Mouse (Mus musculus) midbrain, embryonic 14.5 days (tissue): ENCODE results near the gene Rnf39. TPM values are rescaled to one million over a fixed set of nuclear protein-coding genes. Genes with fewer than 3 reads are reported as not detected.
A peak's percentile ranks its signal among the peaks of the same experiment; 100 is the strongest.

ENCODE experiments used
- ATAC-seq: fragments of 200-750 bp; cut with Nextera tagmentation; 2 replicates; pipeline ENCODE4 v1.8.0; 2017; ENCODE audit warnings: moderate number of reproducible peaks, moderate library complexity; ENCODE audit not compliant: low FRiP score, low TSS enrichment
- DNase-seq: peaks from one replicate; pipeline ENCODE4 v3.0.0-alpha.2; 2015
- H3K27ac ChIP-seq: fragments of 300-500 bp; sonication (generic); replicated peaks from 2 replicates; pipeline ENCODE4 v1.5.1; 2014; ENCODE audit warnings: mild to moderate bottlenecking, low read depth, low read length, moderate library complexity
- H3K27me3 ChIP-seq: fragments of 300-500 bp; sonication (generic); 2 replicates; pipeline ENCODE4 v1.6.1; 2014; ENCODE audit warnings: low read length, control low read depth, mixed read lengths; ENCODE audit not compliant: control insufficient read depth, insufficient read depth
- H3K36me3 ChIP-seq: fragments of 300-500 bp; sonication (generic); 2 replicates; pipeline ENCODE4 v1.6.1; 2014; ENCODE audit warnings: low read length, control low read depth; ENCODE audit not compliant: control insufficient read depth, insufficient read depth
- H3K4me1 ChIP-seq: fragments of 300-500 bp; sonication (generic); 2 replicates; pipeline ENCODE4 v1.6.1; 2014; ENCODE audit warnings: mild to moderate bottlenecking, antibody characterized with exemption, low read length, control low read depth; ENCODE audit not compliant: control insufficient read depth, insufficient read depth
- H3K4me2 ChIP-seq: fragments of 300-500 bp; sonication (generic); 2 replicates; pipeline ENCODE4 v1.6.1; 2014; ENCODE audit warnings: mild to moderate bottlenecking, low read length, moderate library complexity
- H3K4me3 ChIP-seq: fragments of 300-500 bp; sonication (generic); replicated peaks from 2 replicates; pipeline ENCODE4 v1.5.1; 2014; ENCODE audit warnings: low read depth, low read length
- H3K9ac ChIP-seq: fragments of 300-500 bp; sonication (generic); replicated peaks from 2 replicates; pipeline ENCODE4 v1.6.1; 2014; ENCODE audit warnings: mild to moderate bottlenecking, low read length, moderate library complexity
- H3K9me3 ChIP-seq: fragments of 300-500 bp; sonication (generic); 2 replicates; pipeline ENCODE4 v1.6.1; 2016; ENCODE audit warnings: low read length, control low read depth, mixed read lengths; ENCODE audit not compliant: control insufficient read depth
- WGBS: fragments of 180-500 bp; shearing (Covaris S2); extraction: QIAGEN DNeasy Blood & Tissue Kit; methylation state at CpG from one replicate; pipeline ENCODE4 v1.1.7; 2014; 5-methylcytosine and 5-hydroxymethylcytosine counted together
- polyA plus RNA-seq: library from polyadenylated mRNA; unstranded; fragments of >200 nt; fragmentation: Nextera tagmentation; extraction: Ambion mirVana; gene quantifications from 2 replicates; pipeline ENCODE4 v1.2.1, GENCODE M21; 2014

Rnf39 gene
- polyA plus RNA-seq, 1 experiment from 2014 or later, result 1.1 TPM

- no peak overlapping the region for H3K4me2 ChIP-seq
- H3K9me3 ChIP-seq, result no peaks in the 10 kb centered on the region
- H3K27ac ChIP-seq, result no peak overlapping the region
- DNase-seq (peak; percentile 91), ATAC-seq (no peak)
- H3K4me3 ChIP-seq, result no peak overlapping the region
- H3K27me3 ChIP-seq, result no peaks in the 10 kb centered on the region
- H3K4me1 ChIP-seq, result no peaks in the 10 kb centered on the region
- WGBS, result 28% methylated on average over 7 of the region's 7 CpGs
- no peak overlapping the region for H3K9ac ChIP-seq
- H3K36me3 ChIP-seq, result no peaks in the 10 kb centered on the region
Observed at GRCm38 (mm10) chr17:36997033-36997735, 54.5 kb downstream of the Rnf39 start.

Other genes starting within 250 kb of the Rnf39 start
- gene H2-M10.5, start 170.0 kb upstream of the Rnf39 start, polyA plus RNA-seq, result not detected in 2 replicates
- gene H2-M10.6, start 130.7 kb upstream of the Rnf39 start, polyA plus RNA-seq, result not detected in 2 replicates
- 31.0 and 36.5 TPM in 2 replicates for gene Trim26, start 105.8 kb upstream of the Rnf39 start, polyA plus RNA-seq
- 0.33 and 0.58 TPM in 2 replicates for gene Trim15, start 75.7 kb upstream of the Rnf39 start, polyA plus RNA-seq
- 0.78 and 1.1 TPM in 2 replicates for gene Trim10, start 73.3 kb upstream of the Rnf39 start, polyA plus RNA-seq
- gene Trim40, start 52.8 kb upstream of the Rnf39 start, polyA plus RNA-seq, result not detected in 2 replicates
- gene Trim31, start 44.8 kb upstream of the Rnf39 start, polyA plus RNA-seq, result not detected in 2 replicates
- gene Ppp1r11, start 8.8 kb downstream of the Rnf39 start, polyA plus RNA-seq, result 176 and 215 TPM in 2 replicates
- 64.7 and 69.4 TPM in 2 replicates for gene Znrd1, start 15.6 kb downstream of the Rnf39 start, polyA plus RNA-seq
- gene Znrd1as, start 15.7 kb downstream of the Rnf39 start, polyA plus RNA-seq, result 2.9 and 6.1 TPM in 2 replicates
- gene 2410137M14Rik, start 38.3 kb downstream of the Rnf39 start, polyA plus RNA-seq, result 0.32 and 0.76 TPM in 2 replicates
- gene H2-M5, start 46.6 kb downstream of the Rnf39 start, polyA plus RNA-seq, result 1.8 and 2.0 TPM in 2 replicates
- 283 and 301 TPM in 2 replicates for gene Zfp57, start 58.2 kb downstream of the Rnf39 start, polyA plus RNA-seq
- 1.9 and 2.2 TPM in 2 replicates for gene Mog, start 80.5 kb downstream of the Rnf39 start, polyA plus RNA-seq
- 103 and 123 TPM in 2 replicates for gene Gabbr1, start 103.0 kb downstream of the Rnf39 start, polyA plus RNA-seq
- gene Olfr90, start 145.6 kb downstream of the Rnf39 start, polyA plus RNA-seq, result not detected in 2 replicates
- not detected in 2 replicates for gene Olfr91, start 155.4 kb downstream of the Rnf39 start, polyA plus RNA-seq
- not detected in 2 replicates for gene Olfr92, start 177.2 kb downstream of the Rnf39 start, polyA plus RNA-seq
- gene Olfr93, start 218.6 kb downstream of the Rnf39 start, polyA plus RNA-seq, result not detected in 2 replicates